Comparison of ENCODE assay signal across 23 mouse cellular contexts in the genomic region with DNA sequence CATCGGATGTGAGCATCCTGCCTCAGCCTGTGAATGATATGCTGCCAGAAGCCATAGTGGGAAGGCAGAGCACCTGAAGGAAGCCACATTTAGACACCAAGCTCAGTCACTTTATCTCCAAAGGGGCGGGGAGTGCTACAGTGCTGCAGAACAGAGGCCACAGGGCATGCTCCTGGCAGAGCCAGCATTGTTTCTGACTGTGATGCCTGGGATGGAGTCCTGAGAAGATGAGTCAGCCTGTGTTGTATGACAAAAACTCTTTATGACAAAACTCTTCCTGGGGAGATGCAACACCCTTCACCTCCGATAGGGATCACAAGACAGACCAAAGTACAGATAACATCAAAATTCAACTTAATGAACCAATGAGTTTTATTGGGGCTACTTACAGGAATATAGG. TPM values are rescaled to one million over a fixed set of nuclear protein-coding genes. Genes with fewer than 3 reads are reported as not detected.
"Had no signal": no experiment of that assay in that cellular context is flagged by ENCODE, and none has a peak within 500 bp of the region (broad histone marks: within the 10 kb centered on the region; RNA-seq: fewer than 3 reads in every experiment).

No protein-coding gene starts in this region.

- H3K4me1 ChIP-seq: liver, embryonic 13.5 days; liver, embryonic 15.5 days; lung, embryonic 15.5 days; midbrain, embryonic 15.5 days; neural tube, embryonic 12.5 days had no signal

- DNase-seq: liver, embryonic 13.5 days; liver, postnatal 0 days; lung, adult 2 months; lung, postnatal 14 days; lung, postnatal 36 days; retina, postnatal 1 day; right cerebral cortex, adult 18-20 months; right cerebral cortex, postnatal 25 days; right cerebral cortex, postnatal 4 days; spleen, adult 18-20 months; thymus, adult 18-20 months; thymus, postnatal 14 days; thymus, postnatal 36 days had no signal

- H3K27ac ChIP-seq: liver, embryonic 13.5 days; liver, embryonic 15.5 days; lung, embryonic 15.5 days; macrophage; midbrain, embryonic 13.5 days; midbrain, embryonic 15.5 days; neural tube, embryonic 12.5 days had no signal

- H3K4me3 ChIP-seq: liver, embryonic 13.5 days; liver, embryonic 15.5 days; lung, embryonic 15.5 days; megakaryocyte, embryonic 14.5 days; midbrain, embryonic 13.5 days; midbrain, embryonic 15.5 days; neural tube, embryonic 12.5 days had no signal

- H3K27me3 ChIP-seq: liver, embryonic 13.5 days; liver, embryonic 15.5 days; lung, embryonic 15.5 days; midbrain, embryonic 13.5 days; midbrain, embryonic 15.5 days; neural tube, embryonic 12.5 days had no signal

- H3K36me3 ChIP-seq: liver, embryonic 13.5 days; liver, embryonic 15.5 days; lung, embryonic 15.5 days; midbrain, embryonic 13.5 days; midbrain, embryonic 15.5 days; neural tube, embryonic 12.5 days had no signal

RNA-seq across cellular contexts. Expression of a gene that starts 35.0 kb away (rescaled TPM):
- total RNA-seq: megakaryocyte progenitor cell, adult 5-6 weeks; monocyte, adult 5-6 weeks; neutrophil, adult 5-6 weeks had no signal
- polyA plus RNA-seq: macrophage had no signal
